Mouse (Mus musculus) mouse trophoblast stem cell (cell line): Measurements from ENCODE around the gene Dbn1.
"Not testable (repeated sequence)": the region's sequence is repeated elsewhere in the genome, so short reads cannot be mapped to it uniquely, and the experiment has no call there.

Source experiments
- in situ Hi-C, 2 experiments: fragments of 300-500 bp; cut with MseI, MboI; formaldehyde crosslinking; loops; 2 replicates in 1 of 2; 3 replicates in 1 of 2; pipeline ENCODE4 v1.15.1; 2025

The Dbn1 gene

GRCm38 (mm10) chr13:55451296-55451695 is 36.6 kb downstream of the Dbn1 start:
- in situ Hi-C loops: no loop called here

- in situ Hi-C loops: no loop called here
These were observed 37.4 kb downstream of the Dbn1 start for GRCm38 (mm10) chr13:55450511-55450980.

DNA sequence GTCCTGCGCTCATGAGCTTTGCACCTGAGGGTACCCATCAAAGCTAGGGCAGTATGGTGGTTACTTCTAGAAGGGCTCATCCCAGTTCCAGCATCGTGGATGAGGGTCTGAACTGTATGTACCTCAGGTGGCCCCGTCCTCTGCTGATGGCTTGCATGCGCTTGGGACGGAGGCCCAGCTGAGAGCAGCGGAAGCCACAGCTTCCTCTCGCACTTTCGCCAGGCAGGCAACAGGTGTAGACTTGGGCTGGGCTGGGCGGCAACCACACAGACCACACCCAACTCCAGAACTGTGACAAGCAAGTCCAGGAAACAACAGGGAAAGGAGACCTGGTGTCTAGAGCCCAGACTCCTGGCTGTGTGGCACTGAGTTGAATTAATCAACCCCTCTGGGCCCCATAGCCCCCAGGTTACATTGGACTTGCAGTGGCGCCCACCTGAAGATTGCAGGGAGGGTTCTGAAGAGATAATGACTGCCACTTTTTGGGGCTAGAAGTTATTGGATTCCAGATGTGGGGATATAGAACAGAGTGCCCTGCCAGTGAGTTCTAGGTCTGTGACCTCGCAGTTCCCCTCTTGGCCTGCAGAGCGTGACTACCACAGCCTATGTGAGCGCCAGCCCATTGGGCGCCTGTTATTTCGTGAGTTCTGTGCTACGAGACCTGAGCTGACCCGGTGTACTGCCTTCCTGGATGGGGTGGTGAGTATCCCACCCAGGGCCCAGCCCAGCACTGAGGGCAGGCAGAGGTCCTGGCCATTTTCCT is 38.1 kb downstream of the Dbn1 start:
- in situ Hi-C loops: no loop called here

GRCm38 (mm10) chr13:55449205-55449604 is 38.7 kb downstream of the Dbn1 start:
- in situ Hi-C loops: no loop called here

DNA sequence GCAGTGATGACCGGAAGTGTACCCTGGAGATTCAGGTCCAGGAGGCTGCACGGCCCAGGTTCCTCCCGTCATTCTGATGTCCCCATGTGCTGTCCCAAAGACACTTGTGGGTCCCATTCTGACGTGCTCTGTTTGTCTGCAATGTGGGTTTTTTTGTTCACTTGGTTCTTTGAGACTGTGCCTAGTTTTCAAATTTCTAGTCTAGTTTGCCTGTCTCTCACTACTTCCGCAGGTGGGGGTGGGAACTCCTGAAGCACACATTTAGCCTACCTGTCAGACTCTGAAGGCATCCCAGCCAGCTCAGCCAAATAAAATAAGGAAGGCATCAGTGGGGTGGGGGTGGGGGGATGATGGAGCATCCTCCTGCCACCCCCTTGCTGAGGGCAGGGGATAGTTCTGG is 39.8 kb downstream of the Dbn1 start:
- in situ Hi-C loops: no loop called here

DNA sequence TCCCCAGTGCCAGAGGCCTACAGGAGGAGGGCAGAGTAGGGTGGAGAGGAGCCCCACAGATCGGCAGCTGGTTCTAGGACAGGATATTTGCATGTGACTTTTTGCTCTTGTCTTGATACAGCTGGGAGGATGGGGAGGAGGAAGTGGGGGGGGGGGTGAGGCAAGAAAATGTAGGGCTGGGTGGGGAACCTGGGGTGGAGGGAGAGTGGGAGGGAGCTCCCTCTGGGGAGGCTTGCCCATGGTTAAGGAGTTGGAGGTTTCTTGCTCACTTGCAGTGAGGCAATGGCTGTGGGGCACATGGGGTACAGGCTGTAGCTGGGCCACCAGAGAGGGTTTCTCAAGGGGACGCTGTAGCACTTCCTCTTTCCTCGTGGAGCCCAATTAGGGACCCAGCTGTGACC is 40.4 kb downstream of the Dbn1 start:
- in situ Hi-C loops: no loop called here

- in situ Hi-C loops: no loop called here
These were observed 41.3 kb downstream of the Dbn1 start for GRCm38 (mm10) chr13:55446483-55447105.

GRCm38 (mm10) chr13:55445361-55446091 is 42.4 kb downstream of the Dbn1 start:
- in situ Hi-C loops: no loop called here

GRCm38 (mm10) chr13:55444937-55445315 is 43.0 kb downstream of the Dbn1 start, which contains the start of gene Grk6:
Gene Grk6 (plus strand): TSS chr13:55445072.
- in situ Hi-C loops: no loop called here

DNA sequence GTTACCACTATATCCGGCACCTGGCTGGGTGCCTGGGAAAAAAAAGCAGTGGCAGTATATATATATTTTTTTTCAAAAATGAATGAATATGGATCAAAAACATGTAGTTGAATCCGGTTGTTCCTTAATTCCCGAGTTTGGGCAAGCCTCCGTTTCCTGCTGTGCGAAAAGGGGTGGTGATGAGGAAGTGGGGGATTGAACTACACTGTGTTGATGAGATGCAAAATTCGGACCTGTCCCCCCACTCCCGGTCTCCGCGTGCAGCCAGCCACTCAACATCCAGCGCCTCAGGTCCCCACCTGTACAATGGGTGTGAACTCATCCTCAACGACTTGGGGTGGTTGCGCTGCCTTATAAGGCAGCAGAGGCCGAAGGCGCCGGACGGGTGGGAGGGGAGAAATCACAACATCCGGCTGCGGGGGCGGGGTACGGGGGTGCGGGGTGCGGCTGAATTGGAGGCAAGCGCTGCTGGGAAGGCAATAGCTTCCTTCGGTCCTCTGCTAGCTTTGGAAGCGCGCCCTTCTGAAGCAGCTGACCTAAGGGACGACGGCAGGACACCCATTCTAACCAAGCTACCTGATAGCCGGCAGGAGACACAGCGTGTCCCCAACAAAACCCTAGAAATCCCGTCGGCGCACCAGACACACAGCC is 43.5 kb downstream of the Dbn1 start:
- in situ Hi-C loops: no loop called here

DNA sequence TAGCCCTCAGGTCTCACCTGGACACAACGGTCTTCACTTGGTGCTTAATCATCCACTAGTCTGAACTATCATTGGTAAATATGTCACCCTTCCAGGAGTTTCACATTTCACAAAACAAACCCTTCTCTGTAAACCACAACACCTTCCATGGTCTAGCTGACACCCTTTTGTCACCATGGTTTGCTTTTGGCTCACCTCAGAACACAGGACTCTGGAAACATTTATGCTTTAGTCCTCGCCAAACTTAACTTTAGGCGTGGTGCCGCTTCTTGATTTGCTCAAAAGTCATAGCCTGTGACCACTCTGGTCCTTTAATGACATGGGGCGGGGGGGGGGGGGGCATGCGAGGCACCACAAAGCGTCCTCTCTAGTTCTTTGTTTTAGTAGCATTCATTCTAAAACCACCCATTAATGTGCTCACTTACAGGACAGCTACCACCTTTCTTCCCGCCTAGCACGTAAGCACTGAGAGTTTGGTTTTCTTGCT is 44.1 kb downstream of the Dbn1 start:
- in situ Hi-C loops: no loop called here

GRCm38 (mm10) chr13:55437111-55437629 is 50.7 kb downstream of the Dbn1 start:
- in situ Hi-C loops: not testable (repeated sequence)

GRCm38 (mm10) chr13:55431889-55432685 is 55.8 kb downstream of the Dbn1 start:
- in situ Hi-C loops: no loop called here

GRCm38 (mm10) chr13:55430566-55430965 is 57.3 kb downstream of the Dbn1 start:
- in situ Hi-C loops: no loop called here

- in situ Hi-C loops: no loop called here
These were observed 58.6 kb downstream of the Dbn1 start for GRCm38 (mm10) chr13:55429226-55429888.

DNA sequence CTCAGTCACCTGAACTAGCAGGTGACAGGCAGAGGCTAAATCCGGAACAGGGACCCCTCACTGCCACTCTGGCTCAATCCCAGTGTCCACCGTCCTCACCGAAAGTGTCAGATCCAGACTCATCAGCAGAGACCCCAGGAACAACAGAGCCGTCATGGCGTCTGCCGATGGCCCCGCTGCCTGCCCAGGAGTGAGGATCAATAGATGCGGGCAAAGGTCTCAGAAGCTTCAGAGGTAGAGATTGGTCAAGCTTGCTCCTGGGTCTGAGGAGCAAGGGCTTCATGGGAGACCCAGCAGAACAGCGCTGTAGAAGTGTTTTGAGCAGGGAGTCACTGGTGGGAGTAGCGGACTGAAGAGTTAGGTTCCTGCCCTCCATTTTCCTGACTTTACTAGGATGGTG is 61.3 kb downstream of the Dbn1 start, which contains the start of gene F12:
Gene F12 (minus strand): TSS at position 181 of the 400 bp plus-strand sequence.
- in situ Hi-C loops: no loop called here
